Mouse (Mus musculus) kidney, adult 2 months (tissue): ENCODE results near the gene Gm6169.

Experiments
- CTCF ChIP-seq: fragments of 200-500 bp; conservative IDR thresholded peaks from 2 replicates; pipeline ENCODE4 v1.5.1; 2011; ENCODE audit warnings: low read depth, mild to moderate bottlenecking, control low read depth, low read length, moderate library complexity, mixed read lengths; ENCODE audit not compliant: insufficient read depth, insufficient read length
- POLR2A ChIP-seq: fragments of 200-500 bp; IDR thresholded peaks from one replicate; pipeline ENCODE4 v1.6.1; 2011; ENCODE audit warnings: low read depth, low read length, control low read depth

DNA sequence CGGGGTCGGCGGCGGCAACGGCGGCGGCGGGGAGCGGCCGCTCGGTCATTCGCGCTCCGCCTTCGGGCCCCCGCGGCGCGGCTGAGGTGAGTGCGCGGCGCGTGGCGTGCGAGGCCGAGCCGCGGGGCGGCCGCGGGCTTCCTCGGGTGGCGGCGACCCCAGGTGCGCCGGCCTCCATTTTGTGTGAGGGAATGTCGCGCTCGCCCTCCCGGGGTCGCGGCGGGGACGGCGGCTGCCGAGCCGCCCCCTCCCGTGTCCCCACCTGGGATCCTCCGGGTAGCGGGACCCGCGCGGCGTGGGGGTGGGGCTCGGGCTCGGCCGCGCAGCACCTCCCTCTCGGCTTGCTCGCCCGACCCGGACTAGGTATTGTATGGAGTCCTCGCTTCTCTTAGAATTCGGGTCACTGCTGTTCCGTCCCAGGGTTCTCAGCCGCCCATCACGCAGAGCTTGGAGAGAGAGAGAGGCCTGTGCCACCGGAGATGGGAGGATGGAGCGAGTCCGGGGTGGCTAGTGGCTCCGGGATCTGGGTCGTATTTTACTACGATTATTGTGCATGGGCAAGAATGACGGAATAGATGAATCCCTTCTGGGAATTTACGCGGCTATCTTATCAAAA lies 27.3 kb downstream of the Gm6169 start:
- TF ChIP-seq POLR2A (no peak), CTCF (no peak)
